Mouse (Mus musculus): ENCODE measurements at regions not wholly inside any gene's neighbourhood (a gene's known extent, or its start where the extent isn't known, plus 50 kb on each side); places are given as distances from the start of the nearest gene placed in this dataset.

DNA sequence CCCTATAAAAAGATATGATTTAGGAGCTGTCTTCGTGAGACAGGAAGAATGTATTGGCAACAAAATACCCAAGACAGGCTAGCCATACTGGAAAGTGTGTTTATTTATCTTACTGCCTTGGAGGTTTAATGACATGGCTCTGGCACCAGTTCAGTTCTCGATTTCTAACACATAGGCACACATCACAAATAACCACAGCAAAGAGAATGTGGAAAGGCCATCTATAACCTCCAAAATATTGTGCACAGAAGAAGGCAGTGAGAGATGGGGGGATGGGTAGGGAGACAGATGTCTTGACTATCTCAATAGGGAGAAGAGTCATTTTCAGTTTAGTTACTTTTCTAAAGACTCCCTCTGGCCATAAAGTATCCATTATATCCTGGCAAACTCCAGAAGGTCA, 90.5 kb downstream of the Minar1 start:
- DNase-seq (ENCODE audit: low spot score in 2 of 2) = no peak

DNA sequence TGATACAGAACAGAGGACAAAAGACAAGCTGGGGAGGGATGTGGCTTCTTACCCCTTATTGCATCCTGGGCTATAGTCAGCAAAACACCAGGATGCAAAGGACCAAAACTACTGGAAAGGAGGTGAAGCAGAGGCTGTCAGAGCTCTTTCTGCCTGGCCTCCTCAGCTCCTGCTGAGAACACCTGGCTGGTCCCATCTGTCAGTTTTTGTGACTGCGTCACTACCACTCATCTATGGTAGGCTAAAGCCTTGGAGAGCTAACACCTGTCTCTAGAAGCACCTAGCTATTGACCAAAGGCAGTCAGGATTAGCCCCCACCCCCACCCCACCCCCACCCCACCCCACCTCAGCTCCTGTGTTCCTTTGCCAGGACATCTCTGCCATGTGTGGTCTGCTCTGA, 98.8 kb downstream of the Minar1 start:
- DNase-seq (ENCODE audit: low spot score in 2 of 2) = no peak

GRCm38 (mm10) chr9:89523705-89524104, 99.2 kb downstream of the Minar1 start:
- DNase-seq (ENCODE audit: low spot score in 2 of 2) = no peak

- no peak for DNase-seq (ENCODE audit: low spot score in 2 of 2)
Measured at GRCm38 (mm10) chr9:89508407-89509101, 114.4 kb downstream of the Minar1 start.

GRCm38 (mm10) chr9:89502083-89502482, 120.8 kb downstream of the Minar1 start:
- DNase-seq (ENCODE audit: low spot score in 2 of 2) = no peak

- no peak for DNase-seq (ENCODE audit: low spot score in 2 of 2)
Measured at GRCm38 (mm10) chr9:89497399-89497749, 125.6 kb downstream of the Minar1 start.

DNA sequence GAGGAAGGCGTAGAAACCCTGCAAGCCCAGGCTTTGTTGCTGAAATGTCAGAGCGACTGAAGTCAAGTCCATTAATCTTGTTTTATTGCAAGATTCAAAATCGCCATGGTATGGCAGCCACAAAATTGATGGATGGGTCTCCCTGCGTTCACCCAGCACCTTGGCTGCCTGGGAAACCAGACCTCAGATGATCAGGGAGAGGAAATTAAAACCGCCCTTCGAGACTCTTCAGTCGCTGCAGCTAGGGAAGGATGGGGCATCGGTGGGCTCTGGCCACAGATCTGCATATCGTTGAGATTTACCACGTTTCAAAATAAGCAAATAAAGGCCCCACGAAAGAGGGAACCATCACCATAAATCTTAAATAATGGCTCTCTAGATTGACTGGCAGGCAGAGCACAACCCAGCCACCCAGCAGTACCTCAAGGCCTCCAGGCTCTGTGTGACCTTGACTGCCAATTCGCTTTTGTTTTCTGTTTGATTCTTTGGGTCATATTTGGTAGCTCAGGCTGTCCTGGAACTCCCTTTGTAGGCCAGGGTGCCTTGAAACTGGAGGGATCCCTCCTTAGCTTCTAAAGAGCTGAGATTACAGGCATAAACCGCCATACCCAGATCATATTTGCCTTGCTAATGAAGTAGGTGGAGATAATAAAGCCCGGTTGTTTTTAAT, 126.1 kb downstream of the Minar1 start:
- DNase-seq (ENCODE audit: low spot score in 2 of 2) = no peak

DNA sequence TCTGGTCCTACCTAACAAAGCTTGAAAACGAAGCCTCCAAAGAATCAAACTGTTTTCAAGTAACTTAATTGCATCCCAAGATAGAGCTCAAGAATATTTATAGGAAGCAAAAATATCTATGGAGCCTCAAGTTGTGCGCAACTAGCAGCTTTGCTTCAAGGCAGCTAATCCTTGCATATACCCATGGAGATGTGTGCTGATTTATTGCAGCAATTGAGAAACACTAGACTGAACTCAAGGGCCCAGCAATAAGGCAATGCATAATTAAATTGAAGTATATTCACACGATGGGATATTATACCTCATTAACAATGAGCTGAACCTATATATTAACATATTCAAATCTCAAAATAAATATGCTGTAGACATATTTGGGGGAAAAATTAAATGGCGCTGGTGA, 135.3 kb downstream of the Minar1 start:
- no peak for DNase-seq (ENCODE audit: low spot score in 2 of 2)

- DNase-seq (ENCODE audit: low spot score in 2 of 2) = no peak
Measured at GRCm38 (mm10) chr9:89479406-89479805, 143.5 kb downstream of the Minar1 start.

DNA sequence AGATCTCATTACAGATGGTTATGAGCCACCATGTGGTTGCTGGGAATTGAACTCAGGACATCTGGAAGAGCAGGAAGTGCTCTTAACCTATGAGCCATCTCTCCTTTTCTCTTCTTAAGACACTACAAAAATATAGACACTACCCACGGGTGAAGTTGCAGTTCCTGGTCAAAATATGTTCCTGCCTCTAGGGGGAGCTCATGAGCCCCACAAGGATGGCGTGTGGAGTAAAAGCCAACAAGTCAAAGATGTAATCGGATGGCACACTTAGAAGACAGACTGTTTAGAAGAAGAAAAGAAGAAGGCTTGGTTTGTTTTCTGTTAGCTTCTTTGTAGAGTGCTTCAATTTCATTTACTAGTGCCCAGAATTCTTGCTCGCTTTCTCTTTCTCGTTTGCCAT, 161.7 kb downstream of the Minar1 start:
- peak in 1 of 2 experiments; percentile 7 for DNase-seq (ENCODE audit: low spot score in 2 of 2)

DNA sequence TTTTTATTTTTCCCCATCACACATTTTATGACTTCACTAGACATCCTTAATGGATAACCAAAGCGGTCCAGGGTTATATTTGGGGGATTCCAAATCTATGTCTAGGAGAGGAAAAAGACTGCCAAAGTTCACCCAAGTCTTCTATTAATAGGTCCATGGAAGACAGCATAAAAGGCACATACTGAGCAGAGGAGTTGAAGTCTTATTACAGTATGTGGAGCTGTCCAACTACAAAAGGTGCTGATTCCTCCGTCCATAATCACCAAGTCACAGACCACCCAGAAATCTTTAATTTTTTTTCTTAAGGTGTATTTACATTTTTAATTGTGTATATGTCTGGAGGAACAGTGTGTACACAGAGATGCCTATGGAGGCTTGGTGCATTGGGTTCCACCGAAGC, 166.3 kb downstream of the Minar1 start:
- no peak for DNase-seq (ENCODE audit: low spot score in 2 of 2)

- DNase-seq (ENCODE audit: low spot score in 2 of 2) = no peak
Measured at GRCm38 (mm10) chr9:89449656-89450055, 173.3 kb downstream of the Minar1 start.
